Comparison of ENCODE assay signal across 8 mouse cellular contexts in genomic region chr6:84385696-84386095, GRCm38 (mm10).
DNase-seq lines count a peak whose midpoint lies in the region; ATAC-seq lines count a peak whose summit lies in the region.

No protein-coding gene starts in this region.

- H3K9me3 ChIP-seq in midbrain, embryonic 13.5 days: no peaks in the 10 kb centered on the region

- H3K36me3 ChIP-seq in midbrain, embryonic 13.5 days: no peaks in the 10 kb centered on the region

- H3K27me3 ChIP-seq in midbrain, embryonic 13.5 days: no peaks in the 10 kb centered on the region

- intact Hi-C loops in left cerebral cortex, postnatal 25 days (cut with DNase I): no loop called here

- no peak for ATAC-seq in midbrain, embryonic 13.5 days

- H3K4me2 ChIP-seq in midbrain, embryonic 13.5 days (replicated peaks): no peak overlapping the region

- WGBS in midbrain, embryonic 13.5 days: 69% methylated on average over 10 of the region's 10 CpGs

- peak; percentile 82 for DNase-seq in NIH3T3 (ENCODE audit: low read depth)
- peak; percentile 26 to 28 for DNase-seq in cerebellum, adult 18-20 months
- peak; percentile 67 to 82 for DNase-seq in heart, adult 18-20 months
- DNase-seq in kidney, postnatal 10 days: peak; percentile 59
- DNase-seq in lung, postnatal 4 days: peak; percentile 80 to 94
- no peak for DNase-seq in left cerebral cortex, postnatal 25 days (ENCODE audit: low spot score in 2 of 2)
- DNase-seq in frontal cortex, postnatal 10 days (ENCODE audit: low spot score in 2 of 2): no peak

- no peak overlapping the region for H3K27ac ChIP-seq in midbrain, embryonic 13.5 days

- H3K4me3 ChIP-seq in midbrain, embryonic 13.5 days (replicated peaks): no peak overlapping the region

- no peak overlapping the region for H3K9ac ChIP-seq in midbrain, embryonic 13.5 days (replicated peaks)

- H3K4me1 ChIP-seq in midbrain, embryonic 13.5 days (replicated peaks): no peaks in the 10 kb centered on the region

Comparison
In these comparisons a context has a peak if more than half of its experiments do, and no peak if none do; other contexts are left out.
1. DNase-seq: peak in NIH3T3 (single experiment), cerebellum, adult 18-20 months (2 of 2), heart, adult 18-20 months (2 of 2), kidney, postnatal 10 days (single experiment) and lung, postnatal 4 days (2 of 2); none in left cerebral cortex, postnatal 25 days (0 of 2) and frontal cortex, postnatal 10 days (0 of 2).